Mouse (Mus musculus): ENCODE results near the gene Dcaf17.

Dcaf17 gene

GRCm38 (mm10) chr2:71054716-71055115 lies 412 bp upstream of the Dcaf17 start:
- DNase-seq (ENCODE audit: low spot score in 2 of 2) = no peak

- DNase-seq (ENCODE audit: low spot score in 2 of 2) = no peak
Observed at GRCm38 (mm10) chr2:71056115-71056835, 1.1 kb downstream of the Dcaf17 start.

- DNase-seq (ENCODE audit: low spot score in 2 of 2) = no peak
Observed at GRCm38 (mm10) chr2:71071601-71072000, 16.5 kb downstream of the Dcaf17 start.

GRCm38 (mm10) chr2:71073330-71073729 lies 18.2 kb downstream of the Dcaf17 start:
- no peak for DNase-seq (ENCODE audit: low spot score in 2 of 2)

GRCm38 (mm10) chr2:71073828-71074227 lies 18.7 kb downstream of the Dcaf17 start:
- no peak for DNase-seq (ENCODE audit: low spot score in 2 of 2)

- DNase-seq (ENCODE audit: low spot score in 2 of 2) = no peak
Observed at GRCm38 (mm10) chr2:71082416-71082815, 27.3 kb downstream of the Dcaf17 start.

- DNase-seq (ENCODE audit: low spot score in 2 of 2) = no peak
Observed at GRCm38 (mm10) chr2:71083454-71084193, 28.5 kb downstream of the Dcaf17 start.

GRCm38 (mm10) chr2:71089766-71090165 lies 34.6 kb downstream of the Dcaf17 start:
- DNase-seq (ENCODE audit: low spot score in 2 of 2) = no peak

GRCm38 (mm10) chr2:71090660-71091445 lies 35.7 kb downstream of the Dcaf17 start:
- DNase-seq (ENCODE audit: low spot score in 2 of 2) = no peak

GRCm38 (mm10) chr2:71096170-71096569 lies 41.0 kb downstream of the Dcaf17 start:
- no peak for DNase-seq (ENCODE audit: low spot score in 2 of 2)

GRCm38 (mm10) chr2:71102621-71103291 lies 47.6 kb downstream of the Dcaf17 start:
- no peak for DNase-seq (ENCODE audit: low spot score in 2 of 2)

GRCm38 (mm10) chr2:71103292-71103680 lies 48.2 kb downstream of the Dcaf17 start:
- no peak for DNase-seq (ENCODE audit: low spot score in 2 of 2)

- no peak for DNase-seq (ENCODE audit: low spot score in 2 of 2)
Observed at GRCm38 (mm10) chr2:71104696-71105095, 49.6 kb downstream of the Dcaf17 start.

GRCm38 (mm10) chr2:71105469-71106215 lies 50.5 kb downstream of the Dcaf17 start:
- DNase-seq (ENCODE audit: low spot score in 2 of 2) = no peak

GRCm38 (mm10) chr2:71107225-71107624 lies 52.1 kb downstream of the Dcaf17 start:
- DNase-seq (ENCODE audit: low spot score in 2 of 2) = no peak

GRCm38 (mm10) chr2:71108541-71108940 lies 53.4 kb downstream of the Dcaf17 start:
- no peak for DNase-seq (ENCODE audit: low spot score in 2 of 2)

- DNase-seq (ENCODE audit: low spot score in 2 of 2) = no peak
Observed at GRCm38 (mm10) chr2:71113489-71114171, 58.5 kb downstream of the Dcaf17 start.

- DNase-seq (ENCODE audit: low spot score in 2 of 2) = no peak
Observed at GRCm38 (mm10) chr2:71116151-71116550, 61.0 kb downstream of the Dcaf17 start.

GRCm38 (mm10) chr2:71117797-71118708 lies 62.9 kb downstream of the Dcaf17 start, which contains the start of gene Cybrd1:
Gene Cybrd1, plus strand, starts transcription at chr2:71117923.
- peak; percentile 33 to 63 for DNase-seq (ENCODE audit: low spot score in 2 of 2)

Measured in urinary bladder, postnatal 4 days (tissue).